In the genomic region with DNA sequence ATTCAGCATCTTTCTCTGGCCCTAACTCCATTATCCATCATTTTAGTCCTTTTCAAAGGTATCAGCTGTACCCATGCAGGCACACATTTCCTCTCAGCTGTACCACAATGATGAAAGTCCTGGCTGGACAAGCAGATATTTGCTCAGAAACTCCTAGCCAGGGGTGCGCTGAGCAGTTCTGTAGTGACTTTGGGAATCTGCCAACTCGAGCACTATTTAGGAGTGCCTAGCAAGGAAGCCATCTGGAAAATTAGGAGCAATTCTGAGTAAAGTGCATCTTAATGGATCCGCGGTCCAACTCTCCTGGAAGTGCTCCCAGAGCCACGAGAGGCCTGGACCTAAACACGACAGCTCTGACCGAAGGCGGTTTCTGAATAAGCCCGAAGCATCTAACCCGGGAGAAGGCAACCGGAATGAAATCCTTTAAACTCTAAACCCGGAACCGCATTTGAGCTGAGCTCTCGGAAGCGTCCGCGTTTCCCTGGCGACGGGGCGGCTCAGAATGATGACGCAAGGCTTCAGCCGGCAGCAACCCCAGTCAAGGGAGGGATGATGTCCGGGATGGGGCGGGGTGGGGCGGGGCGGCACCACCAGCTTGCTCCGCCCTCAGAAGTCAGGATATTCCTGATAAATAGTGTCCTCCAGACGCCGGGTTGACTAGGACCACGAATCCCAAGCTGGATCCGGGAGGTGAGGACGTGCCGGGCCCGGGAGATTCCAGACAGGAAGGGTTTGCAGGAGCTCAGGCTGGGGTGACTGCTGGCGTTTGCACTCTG, we compare ENCODE assay signal across 8 mouse cellular contexts. TPM values are rescaled to one million over a fixed set of nuclear protein-coding genes. Genes with fewer than 3 reads are reported as not detected.
DNase-seq lines count a peak whose midpoint lies in the region; ATAC-seq and TF ChIP-seq lines count a peak whose summit lies in the region.

A gene (plus strand): TSS at position 596 of the 776 bp plus-strand sequence.

- no peak for TF ChIP-seq EP300 in CH12.LX (IDR thresholded peaks at IDR 0.05; ENCODE audit: low read length)
- no peak for TF ChIP-seq EP300 in heart, postnatal 0 days (IDR thresholded peaks at IDR 0.05; ENCODE audit: low read depth)

- peak; percentile 94 for ATAC-seq in forebrain, embryonic 12.5 days (ENCODE audit: low FRiP score)
- peak; percentile 95 for ATAC-seq in heart, postnatal 0 days (ENCODE audit: insufficient read depth, low read depth)
- ATAC-seq in liver, embryonic 16.5 days (ENCODE audit: low read depth) = peak; percentile 93
- peak; percentile 94 for ATAC-seq in neural tube, embryonic 13.5 days (ENCODE audit: low read depth)

- H3K27me3 ChIP-seq in CH12.LX (replicated peaks) = peaks cover 14% of the 10 kb centered on the region
- H3K27me3 ChIP-seq in forebrain, embryonic 12.5 days = peaks cover 30% of the 10 kb centered on the region
- no peaks in the 10 kb centered on the region for H3K27me3 ChIP-seq in heart, postnatal 0 days (ENCODE audit: control insufficient read depth, insufficient read depth, low read length)
- no peaks in the 10 kb centered on the region for H3K27me3 ChIP-seq in liver, embryonic 16.5 days (ENCODE audit: control insufficient read depth, insufficient read depth, low read depth, low read length)
- peaks cover 20% of the 10 kb centered on the region; the same call in 1 of the 2 replicates for H3K27me3 ChIP-seq in neural tube, embryonic 13.5 days
- H3K27me3 ChIP-seq in testis, adult 2 months (ENCODE audit: control insufficient read depth, insufficient read depth, low read length) = no peaks in the 10 kb centered on the region

- H3K9ac ChIP-seq in CH12.LX (ENCODE audit: insufficient read depth, low read depth) = peak within 1 kb of the TSS; percentile 76
- H3K9ac ChIP-seq in forebrain, embryonic 12.5 days = peak within 1 kb of the TSS; percentile 61
- H3K9ac ChIP-seq in heart, postnatal 0 days (replicated peaks; ENCODE audit: low read depth, low read length) = peak within 1 kb of the TSS; percentile 47; the same call in 1 of the 2 replicates
- H3K9ac ChIP-seq in liver, embryonic 16.5 days (ENCODE audit: low read depth, low read length) = peak within 1 kb of the TSS; percentile 63
- H3K9ac ChIP-seq in neural tube, embryonic 13.5 days = peak within 1 kb of the TSS; percentile 72

- H3K9me3 ChIP-seq in CH12.LX (replicated peaks; ENCODE audit: low read length) = no peaks in the 10 kb centered on the region
- no peaks in the 10 kb centered on the region for H3K9me3 ChIP-seq in forebrain, embryonic 12.5 days
- no peaks in the 10 kb centered on the region for H3K9me3 ChIP-seq in heart, postnatal 0 days (replicated peaks; ENCODE audit: control insufficient read depth, low read length)
- H3K9me3 ChIP-seq in liver, embryonic 16.5 days (replicated peaks; ENCODE audit: control insufficient read depth, low read length) = no peaks in the 10 kb centered on the region
- H3K9me3 ChIP-seq in neural tube, embryonic 13.5 days = no peaks in the 10 kb centered on the region

- peak; percentile 91 for DNase-seq in CH12.LX (ENCODE audit: extremely low read depth)
- peak; percentile 92 for DNase-seq in c-Kit-positive CD71-positive TER-119-negative erythroid progenitor cells, embryonic 14.5 days (ENCODE audit: low read depth)
- DNase-seq in heart, postnatal 0 days (ENCODE audit: low spot score) = peak; percentile 90
- peak; percentile 98 for DNase-seq in kidney, postnatal 4 days

- no peak for TF ChIP-seq RAD21 in CH12.LX (IDR thresholded peaks at IDR 0.05; ENCODE audit: low read depth, low read length)

- no peaks in the 10 kb centered on the region for H3K79me2 ChIP-seq in CH12.LX (replicated peaks; ENCODE audit: control insufficient read depth, extremely low read depth, insufficient read depth, poor library complexity, severe bottlenecking)

- H3K4me3 ChIP-seq in CH12.LX (replicated peaks in 1 of 3; ENCODE audit: low read depth in 2 of 3, low read length in 2 of 3, poor library complexity in 1 of 3) = peak within 1 kb of the TSS; percentile 76 to 83 (median 82)
- peak within 1 kb of the TSS; percentile 61 for H3K4me3 ChIP-seq in forebrain, embryonic 12.5 days (replicated peaks)
- H3K4me3 ChIP-seq in heart, postnatal 0 days (ENCODE audit: low read depth, low read length) = peak within 1 kb of the TSS; percentile 58
- peak within 1 kb of the TSS; percentile 67 for H3K4me3 ChIP-seq in liver, embryonic 16.5 days (ENCODE audit: low read depth, low read length)
- peak within 1 kb of the TSS; percentile 57 for H3K4me3 ChIP-seq in neural tube, embryonic 13.5 days
- H3K4me3 ChIP-seq in testis, adult 2 months (ENCODE audit: control insufficient read depth, low read depth, low read length) = peak within 1 kb of the TSS; percentile 95

- H3K4me1 ChIP-seq in CH12.LX (ENCODE audit: control insufficient read depth in 1 of 2, insufficient read depth in 2 of 2) = peaks cover 6 to 42% of the 10 kb centered on the region in 2 experiments
- peaks cover 15% of the 10 kb centered on the region for H3K4me1 ChIP-seq in forebrain, embryonic 12.5 days
- no peaks in the 10 kb centered on the region for H3K4me1 ChIP-seq in heart, postnatal 0 days (ENCODE audit: control insufficient read depth, insufficient read depth)
- H3K4me1 ChIP-seq in liver, embryonic 16.5 days (ENCODE audit: control insufficient read depth, low read depth, low read length) = peaks cover 8% of the 10 kb centered on the region
- H3K4me1 ChIP-seq in neural tube, embryonic 13.5 days (replicated peaks) = peaks cover 30% of the 10 kb centered on the region
- peaks cover 6% of the 10 kb centered on the region for H3K4me1 ChIP-seq in testis, adult 2 months (ENCODE audit: control insufficient read depth, insufficient read depth, low read length)

- peak within 1 kb of the TSS; percentile 53 for H3K4me2 ChIP-seq in CH12.LX (ENCODE audit: insufficient read depth, low read depth, poor library complexity, severe bottlenecking)
- peak within 1 kb of the TSS; percentile 78 for H3K4me2 ChIP-seq in forebrain, embryonic 12.5 days
- peak within 1 kb of the TSS; percentile 76 for H3K4me2 ChIP-seq in heart, postnatal 0 days (ENCODE audit: low read depth, low read length)
- peak within 1 kb of the TSS; percentile 68 for H3K4me2 ChIP-seq in liver, embryonic 16.5 days (ENCODE audit: low read depth, low read length)
- H3K4me2 ChIP-seq in neural tube, embryonic 13.5 days = peak within 1 kb of the TSS; percentile 81

- H3K36me3 ChIP-seq in CH12.LX (replicated peaks in 1 of 2; ENCODE audit: control insufficient read depth in 1 of 2, insufficient read depth in 1 of 2, low read length in 1 of 2) = peaks cover 2 to 23% of the 10 kb centered on the region in 2 experiments
- H3K36me3 ChIP-seq in forebrain, embryonic 12.5 days (replicated peaks) = no peaks in the 10 kb centered on the region
- H3K36me3 ChIP-seq in heart, postnatal 0 days (replicated peaks; ENCODE audit: control insufficient read depth, insufficient read depth, low read length) = 0 out of 2 replicates have a peak, but pooled peaks cover 7% of the 10 kb centered on the region
- no peaks in the 10 kb centered on the region for H3K36me3 ChIP-seq in liver, embryonic 16.5 days (ENCODE audit: control insufficient read depth, insufficient read depth)
- 0 out of 2 replicates have a peak, but pooled peaks cover 2% of the 10 kb centered on the region for H3K36me3 ChIP-seq in neural tube, embryonic 13.5 days
- H3K36me3 ChIP-seq in testis, adult 2 months (ENCODE audit: control insufficient read depth, insufficient read depth, low read length) = peaks cover 2% of the 10 kb centered on the region; the same call in 1 of the 2 replicates

- no peak for TF ChIP-seq CTCF in CH12.LX (conservative IDR thresholded peaks at IDR 0.05 in 1 of 2, IDR thresholded peaks at IDR 0.05 in 1 of 2; ENCODE audit: low read depth in 2 of 2, low read length in 2 of 2)
- TF ChIP-seq CTCF in heart, postnatal 0 days (IDR thresholded peaks at IDR 0.05; ENCODE audit: low read depth) = no peak
- no peak for TF ChIP-seq CTCF in testis, adult 2 months (IDR thresholded peaks at IDR 0.05; ENCODE audit: control insufficient read depth, insufficient read depth, insufficient replicate concordance, low read depth, low read length)

- peak within 1 kb of the TSS; percentile 74 for H3K27ac ChIP-seq in CH12.LX (ENCODE audit: insufficient read depth, low read depth)
- H3K27ac ChIP-seq in forebrain, embryonic 12.5 days = 0 out of 2 replicates have a peak within 1 kb of the TSS, but pooled peaks have one; percentile 6
- peak within 1 kb of the TSS; percentile 66 for H3K27ac ChIP-seq in heart, postnatal 0 days (ENCODE audit: low read depth)
- H3K27ac ChIP-seq in liver, embryonic 16.5 days (ENCODE audit: low read length) = peak within 1 kb of the TSS; percentile 21
- H3K27ac ChIP-seq in neural tube, embryonic 13.5 days (replicated peaks) = peak within 1 kb of the TSS; percentile 71
- H3K27ac ChIP-seq in testis, adult 2 months (ENCODE audit: control insufficient read depth, insufficient read depth, low read depth, low read length) = peak within 1 kb of the TSS; percentile 70

- in situ Hi-C loops in CH12.LX (cut with MboI; ENCODE audit: low pct_ligation_motif_present, low pct_unique_long_range_greater_than_20kb, low sequenced_read_pairs) = no loop called here

- peak; percentile 57; the same call in 1 of the 2 replicates for TF ChIP-seq POLR2A in CH12.LX (IDR thresholded peaks at IDR 0.05; ENCODE audit: low read depth, low read length)
- peak; percentile 61 for TF ChIP-seq POLR2A in testis, adult 2 months (IDR thresholded peaks at IDR 0.05; ENCODE audit: control insufficient read depth, low read depth, low read length)

- WGBS in forebrain, embryonic 12.5 days = 1% methylated on average over 35 of the region's 35 CpGs
- WGBS in heart, postnatal 0 days = 2% methylated on average over 35 of the region's 35 CpGs
- WGBS in liver, embryonic 16.5 days (ENCODE audit: insufficient replicate concordance) = 1% methylated on average over 35 of the region's 35 CpGs
- under 1% methylated on average over 35 of the region's 35 CpGs for WGBS in neural tube, embryonic 13.5 days

- dilution Hi-C loops in CH12.LX (cut with MboI; ENCODE audit: extremely low pct_ligation_motif_present, extremely low pct_unique_long_range_greater_than_20kb, low sequenced_read_pairs) = no loop called here

TF ChIP-seq in CH12.LX, 34 proteins besides CTCF, POLR2A, EP300 and RAD21 (continues in another document):
- peak; percentile 89 for TF ChIP-seq CHD2 (IDR thresholded peaks at IDR 0.05; ENCODE audit: low read length)
- peak; percentile 7; the same call in 1 of the 2 replicates for TF ChIP-seq ZMIZ1 (IDR thresholded peaks at IDR 0.05; ENCODE audit: low read depth, low read length)
- TF ChIP-seq PAX5 (IDR thresholded peaks at IDR 0.05; ENCODE audit: low read length) = no peak

RNA-seq across cellular contexts. Expression of the gene that starts here (rescaled TPM):
- total RNA-seq in CH12.LX (2012; rRNA removed) (21.2 and 22.3 TPM in 2 replicates), CH12.LX (2014; rRNA removed) (9.4 and 11.5 TPM in 2 replicates)
- polyA plus RNA-seq in CH12.LX (2012; ENCODE audit: insufficient read length, low read depth) = 32.3 and 34.3 TPM in 2 replicates
- polyA plus RNA-seq in forebrain, embryonic 12.5 days (2016; fragmentation: Nextera tagmentation; extraction: Ambion mirVana) = 15.6 and 17.6 TPM in 2 replicates
- total RNA-seq in heart, postnatal 0 days (2014; rRNA removed; ENCODE audit: low replicate concordance) = 26.8 and 31.2 TPM in 2 replicates
- 11.9 and 13.4 TPM in 2 replicates for polyA plus RNA-seq in heart, postnatal 0 days (2015; fragmentation: Nextera tagmentation; extraction: Ambion mirVana)
- 4.3 and 4.4 TPM in 2 replicates for polyA plus RNA-seq in liver, embryonic 16.5 days (2015; fragmentation: Nextera tagmentation; extraction: Ambion mirVana)
- polyA plus RNA-seq in neural tube, embryonic 13.5 days (2015; fragmentation: Nextera tagmentation; extraction: Ambion mirVana) = 14.5 and 18.5 TPM in 2 replicates
- 45.2 and 52.9 TPM in 2 replicates for polyA plus RNA-seq in testis, adult 2 months (2012; rRNA removed)

Comparison
In these comparisons a context has a peak if more than half of its experiments do, and no peak if none do; other contexts are left out.
1. Peak in every context shown above with its lines: DNase-seq, ATAC-seq, H3K4me3 ChIP-seq and H3K27ac ChIP-seq.
2. H3K27ac ChIP-seq: peak in every context shown above with its lines; median percentile 74 in CH12.LX; 71 in neural tube, embryonic 13.5 days; 70 in testis, adult 2 months; 66 in heart, postnatal 0 days; 21 in liver, embryonic 16.5 days; 6 in forebrain, embryonic 12.5 days.